Mouse (Mus musculus): Measurements from ENCODE around the gene Vhl. TPM values are rescaled to one million over a fixed set of nuclear protein-coding genes. Genes with fewer than 3 reads are reported as not detected.
A peak's percentile ranks its signal among the peaks of the same experiment; 100 is the strongest.

The Vhl gene
- polyA plus RNA-seq, 1 experiment from 2014 or later = 23.4 TPM

DNA sequence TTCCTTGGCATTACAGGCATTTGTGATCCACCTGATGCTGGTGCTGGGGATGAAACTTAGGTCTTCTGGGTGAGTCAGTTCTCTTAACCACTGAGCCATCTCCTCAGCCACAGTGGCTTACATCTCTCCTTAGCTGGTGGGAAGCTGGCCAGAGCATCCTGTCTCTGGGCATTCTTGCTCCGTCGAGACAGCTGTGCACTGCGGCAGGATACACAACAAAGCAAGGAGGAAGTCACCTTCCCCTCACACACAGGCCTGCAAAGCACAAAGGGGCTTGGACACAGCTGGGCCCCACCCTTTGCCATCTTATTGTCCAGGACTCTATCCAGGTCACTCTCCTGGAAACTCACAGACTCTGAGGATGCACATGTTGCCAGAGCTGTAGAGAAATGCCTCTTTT, 34.5 kb downstream of the Vhl start:
- H3K36me3 ChIP-seq (ENCODE audit: control insufficient read depth, insufficient read depth, low read length) = no peaks in the 10 kb centered on the region
- no peak overlapping the region for H3K4me3 ChIP-seq (ENCODE audit: low read depth, low read length)
- H3K4me2 ChIP-seq (replicated peaks; ENCODE audit: low read depth) = no peak overlapping the region
- no peak for TF ChIP-seq EP300 (optimal IDR thresholded peaks at IDR 0.05)
- no peak for TF ChIP-seq CTCF (IDR thresholded peaks at IDR 0.05; ENCODE audit: low read depth)
- H3K27ac ChIP-seq (replicated peaks) = peak overlapping the region; percentile 8; the same call in 1 of the 2 replicates
- no peaks in the 10 kb centered on the region for H3K4me1 ChIP-seq (replicated peaks; ENCODE audit: control insufficient read depth, insufficient read depth)
- WGBS = 50% methylated on average over 3 of the region's 3 CpGs
- H3K27me3 ChIP-seq (ENCODE audit: control insufficient read depth, insufficient read depth, low read length) = no peaks in the 10 kb centered on the region
- H3K9me3 ChIP-seq (ENCODE audit: control insufficient read depth, low read length) = no peaks in the 10 kb centered on the region
- no peak overlapping the region for H3K9ac ChIP-seq (ENCODE audit: low read length)
- DNase-seq (ENCODE audit: low spot score) = no peak
- ATAC-seq (ENCODE audit: low FRiP score, low TSS enrichment) = no peak

DNA sequence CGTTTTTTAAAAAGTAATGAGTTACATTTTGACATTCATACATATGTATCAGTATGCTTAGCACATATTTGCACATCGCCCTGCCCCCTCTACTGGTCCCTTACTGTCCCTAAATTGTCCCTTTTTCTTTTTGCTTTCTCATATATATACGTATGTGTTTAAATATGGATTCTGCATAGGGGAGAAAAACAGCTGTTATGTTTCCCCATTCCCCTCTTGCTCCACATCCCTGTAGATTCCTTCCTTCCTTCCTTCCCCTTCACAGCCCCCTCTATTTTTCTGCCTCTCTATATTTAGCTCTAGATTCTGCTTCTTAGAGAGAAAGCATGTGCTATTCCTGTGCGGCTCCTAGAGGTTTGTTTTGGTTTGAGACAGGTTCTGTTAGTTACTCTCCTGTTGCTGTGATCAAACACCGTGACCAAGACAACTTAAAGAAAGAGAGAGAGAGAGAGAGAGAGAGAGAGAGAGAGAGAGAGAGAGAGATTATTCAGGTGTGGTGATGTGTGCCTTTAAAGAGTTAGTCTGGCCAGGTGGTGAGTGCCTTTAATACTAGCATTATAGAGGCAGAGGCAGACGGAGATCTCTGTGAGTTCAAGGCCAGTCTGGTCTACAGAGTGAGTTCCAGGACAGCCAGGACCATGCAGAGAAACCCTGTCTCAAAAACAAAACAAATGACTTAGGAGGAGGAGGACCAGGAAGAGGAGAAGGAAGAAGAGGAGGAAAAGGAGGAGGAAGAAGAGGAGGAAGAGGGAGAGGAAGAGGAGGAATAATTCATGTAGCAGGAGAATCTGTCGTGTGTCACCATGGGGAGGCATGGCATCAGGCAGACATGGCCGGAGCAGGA, 36.1 kb downstream of the Vhl start:
- no peaks in the 10 kb centered on the region for H3K27me3 ChIP-seq (ENCODE audit: control insufficient read depth, insufficient read depth, low read length)
- H3K9ac ChIP-seq (ENCODE audit: low read length) = no peak overlapping the region
- no peak overlapping the region for H3K4me2 ChIP-seq (replicated peaks; ENCODE audit: low read depth)
- H3K9me3 ChIP-seq (ENCODE audit: control insufficient read depth, low read length) = no peaks in the 10 kb centered on the region
- H3K4me1 ChIP-seq (replicated peaks; ENCODE audit: control insufficient read depth, insufficient read depth) = no peaks in the 10 kb centered on the region
- no peak for ATAC-seq (ENCODE audit: low FRiP score, low TSS enrichment)
- H3K4me3 ChIP-seq (ENCODE audit: low read depth, low read length) = no peak overlapping the region
- H3K27ac ChIP-seq (replicated peaks) = peak overlapping the region; percentile 35; the same call in 1 of the 2 replicates
- DNase-seq (ENCODE audit: low spot score) = no peak
- no peaks in the 10 kb centered on the region for H3K36me3 ChIP-seq (ENCODE audit: control insufficient read depth, insufficient read depth, low read length)
- WGBS = 53% methylated on average over 8 of the region's 8 CpGs
- TF ChIP-seq CTCF (IDR thresholded peaks at IDR 0.05; ENCODE audit: low read depth) (no peak), EP300 (optimal IDR thresholded peaks at IDR 0.05) (no peak)

DNA sequence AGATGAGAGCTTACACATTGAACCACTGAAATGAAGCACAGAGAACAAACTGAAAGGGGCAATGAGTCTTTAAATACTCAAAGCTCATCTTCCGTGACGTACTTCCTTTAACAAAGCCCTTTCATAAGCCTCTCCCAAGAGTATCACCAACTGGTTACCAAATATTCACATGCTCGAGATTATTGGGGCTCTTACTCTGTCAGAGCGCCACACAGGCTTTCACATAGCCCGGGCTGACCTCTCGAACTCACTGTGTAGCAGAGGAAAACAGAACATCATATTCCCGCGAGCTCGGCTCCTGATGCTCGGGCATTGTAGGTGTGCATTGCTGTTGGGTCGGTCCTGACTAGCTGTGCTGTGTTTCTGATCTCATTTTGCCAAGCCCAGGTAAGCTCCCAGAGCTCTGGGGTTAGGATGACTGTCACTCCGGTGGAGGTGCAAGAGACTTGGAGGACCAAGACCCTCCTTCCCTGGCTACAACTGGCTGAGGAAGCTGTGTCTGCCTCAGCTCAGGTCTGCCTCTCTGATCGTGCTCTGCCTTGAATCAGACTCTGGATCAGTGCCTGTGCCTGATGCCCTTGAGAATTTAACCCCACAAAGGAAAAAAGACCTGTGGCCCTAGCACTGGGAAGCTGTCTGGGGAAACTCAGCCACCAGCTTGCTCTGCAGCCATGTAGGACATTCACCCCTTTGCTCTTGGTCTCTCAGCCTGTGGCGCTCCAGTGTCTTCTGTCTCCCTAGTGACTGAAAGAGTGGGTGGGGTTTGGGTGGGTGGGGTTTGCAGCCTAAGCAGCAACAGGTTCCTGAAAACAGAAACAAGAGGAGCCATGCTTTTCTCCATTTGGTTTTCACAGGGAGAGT, 37.0 kb downstream of the Vhl start:
- DNase-seq (ENCODE audit: low spot score) = no peak
- no peak overlapping the region for H3K9ac ChIP-seq (ENCODE audit: low read length)
- H3K27me3 ChIP-seq (ENCODE audit: control insufficient read depth, insufficient read depth, low read length) = no peaks in the 10 kb centered on the region
- peak overlapping the region; percentile 63 for H3K27ac ChIP-seq (replicated peaks)
- H3K9me3 ChIP-seq (ENCODE audit: control insufficient read depth, low read length) = no peaks in the 10 kb centered on the region
- H3K36me3 ChIP-seq (ENCODE audit: control insufficient read depth, insufficient read depth, low read length) = no peaks in the 10 kb centered on the region
- H3K4me3 ChIP-seq (ENCODE audit: low read depth, low read length) = no peak overlapping the region
- ATAC-seq (ENCODE audit: low FRiP score, low TSS enrichment) = no peak
- TF ChIP-seq EP300 (optimal IDR thresholded peaks at IDR 0.05) (no peak), CTCF (IDR thresholded peaks at IDR 0.05; ENCODE audit: low read depth) (no peak)
- 58% methylated on average over 14 of the region's 14 CpGs for WGBS
- no peaks in the 10 kb centered on the region for H3K4me1 ChIP-seq (replicated peaks; ENCODE audit: control insufficient read depth, insufficient read depth)
- H3K4me2 ChIP-seq (replicated peaks; ENCODE audit: low read depth) = no peak overlapping the region

DNA sequence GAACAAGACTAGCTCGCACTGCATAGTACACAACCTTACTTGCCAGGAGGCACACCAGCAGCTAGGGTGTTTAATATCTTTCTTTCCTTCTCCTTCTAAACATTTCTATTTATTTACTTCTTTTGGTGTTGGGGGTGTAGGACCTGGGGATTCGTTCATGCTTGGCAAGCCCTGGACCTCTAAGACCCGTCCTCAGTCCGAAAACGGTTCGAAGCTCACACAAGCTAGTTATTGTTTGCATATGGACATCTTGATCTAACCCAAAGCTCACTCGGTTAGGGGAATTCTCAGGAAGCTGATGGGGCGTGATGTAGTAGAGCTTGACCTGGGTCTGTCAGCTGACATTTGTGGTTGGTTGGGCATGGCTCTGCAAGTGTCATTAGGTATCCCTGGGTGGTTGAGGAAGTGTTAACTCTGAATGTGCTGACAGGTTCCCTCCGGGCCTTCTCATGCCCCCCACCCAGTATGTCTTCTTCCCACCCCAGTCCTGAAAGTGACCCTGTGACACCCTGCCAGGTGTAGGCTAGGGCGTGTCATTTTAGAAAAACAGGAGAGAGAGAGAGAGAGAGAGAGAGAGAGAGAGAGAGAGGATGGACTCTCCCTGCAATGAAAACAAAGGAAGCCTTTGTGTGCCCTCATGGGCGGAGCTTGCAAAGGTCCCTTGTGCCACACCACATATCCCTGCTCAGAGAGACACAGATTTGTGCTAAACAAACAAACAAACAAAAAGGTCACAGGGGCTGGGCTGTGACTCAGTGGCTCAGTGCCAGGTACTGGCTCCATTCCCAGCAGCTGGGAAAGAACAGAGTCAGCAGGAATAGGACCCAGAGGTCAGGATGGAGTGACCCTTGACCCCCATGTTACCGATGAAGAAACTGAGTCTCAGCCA, 37.8 kb downstream of the Vhl start:
- ATAC-seq (ENCODE audit: low FRiP score, low TSS enrichment) = peak; percentile 58
- H3K27ac ChIP-seq (replicated peaks) = peak overlapping the region; percentile 63

DNA sequence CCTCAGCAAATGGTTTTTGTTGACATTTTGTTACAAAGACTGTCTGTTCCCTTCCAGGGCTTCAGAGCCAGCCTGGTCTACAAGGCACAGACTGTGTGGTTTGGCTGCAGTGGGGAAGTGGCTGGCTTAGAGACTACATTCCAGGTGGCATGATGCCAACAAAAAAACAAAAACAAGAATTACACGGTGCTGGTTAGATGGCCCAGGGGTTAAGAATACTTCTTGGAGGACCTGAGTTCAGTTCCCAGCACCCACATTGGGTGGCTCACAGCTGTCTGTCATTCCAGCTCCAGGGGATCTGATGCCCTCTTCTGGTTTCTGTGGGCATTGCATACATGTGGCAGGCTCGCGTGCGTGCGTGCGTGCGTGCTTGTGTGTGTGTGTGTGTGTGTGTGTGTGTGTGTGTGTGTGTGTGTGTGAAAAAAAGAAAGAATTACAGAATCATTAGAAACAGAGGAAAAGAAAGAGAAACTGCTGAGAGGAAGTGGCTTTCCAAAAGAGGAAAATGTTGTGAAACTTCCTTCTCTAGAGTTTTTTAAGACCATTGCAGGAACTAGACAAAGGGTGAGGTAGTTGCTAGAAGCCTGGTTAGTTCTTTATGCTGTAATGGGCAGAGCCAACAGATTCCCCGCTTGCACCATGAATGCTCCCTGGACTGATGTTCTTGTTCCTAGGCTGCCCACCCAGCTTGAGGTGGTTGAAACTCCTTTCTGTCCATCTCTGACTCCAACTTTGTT, 39.4 kb downstream of the Vhl start:
- Histone ChIP-seq H3K4me1 (replicated peaks; ENCODE audit: control insufficient read depth, insufficient read depth) (no peaks in the 10 kb centered on the region), H3K9me3 (ENCODE audit: control insufficient read depth, low read length) (no peaks in the 10 kb centered on the region), H3K9ac (ENCODE audit: low read length) (no peak overlapping the region), H3K36me3 (ENCODE audit: control insufficient read depth, insufficient read depth, low read length) (no peaks in the 10 kb centered on the region), H3K27me3 (ENCODE audit: control insufficient read depth, insufficient read depth, low read length) (no peaks in the 10 kb centered on the region), H3K27ac (replicated peaks) (no peak overlapping the region), H3K4me3 (ENCODE audit: low read depth, low read length) (no peak overlapping the region), H3K4me2 (replicated peaks; ENCODE audit: low read depth) (no peak overlapping the region)
- ATAC-seq (ENCODE audit: low FRiP score, low TSS enrichment) = no peak
- peak; percentile 45 for TF ChIP-seq CTCF (IDR thresholded peaks at IDR 0.05; ENCODE audit: low read depth)
- no peak for TF ChIP-seq EP300 (optimal IDR thresholded peaks at IDR 0.05)
- WGBS = 90% methylated on average over 8 of the region's 8 CpGs
- DNase-seq (ENCODE audit: low spot score) = no peak

More for the DNA sequence above, 37.8 kb downstream of the Vhl start:
- Histone ChIP-seq H3K9ac (ENCODE audit: low read length) (no peak overlapping the region), H3K27me3 (ENCODE audit: control insufficient read depth, insufficient read depth, low read length) (no peaks in the 10 kb centered on the region), H3K4me2 (replicated peaks; ENCODE audit: low read depth) (no peak overlapping the region), H3K36me3 (ENCODE audit: control insufficient read depth, insufficient read depth, low read length) (no peaks in the 10 kb centered on the region), H3K4me1 (replicated peaks; ENCODE audit: control insufficient read depth, insufficient read depth) (no peaks in the 10 kb centered on the region), H3K4me3 (ENCODE audit: low read depth, low read length) (no peak overlapping the region), H3K9me3 (ENCODE audit: control insufficient read depth, low read length) (no peaks in the 10 kb centered on the region)
- peak; percentile 63 for DNase-seq (ENCODE audit: low spot score)
- TF ChIP-seq CTCF (IDR thresholded peaks at IDR 0.05; ENCODE audit: low read depth) = no peak
- TF ChIP-seq EP300 (optimal IDR thresholded peaks at IDR 0.05) = no peak
- 45% methylated on average over 12 of the region's 12 CpGs for WGBS

All from stomach, postnatal 0 days (tissue).